ENCODE assay signal across 20 mouse cellular contexts in genomic region chr15:9529646-9530045, GRCm38 (mm10). TPM values are rescaled to one million over a fixed set of nuclear protein-coding genes. Genes with fewer than 3 reads are reported as not detected.
DNase-seq lines count a peak whose midpoint lies in the region; ATAC-seq and TF ChIP-seq lines count a peak whose summit lies in the region.
"Had no signal": no experiment of that assay in that cellular context is flagged by ENCODE, and none has a peak within 500 bp of the region (broad histone marks: within the 10 kb centered on the region; RNA-seq: fewer than 3 reads in every experiment).

No protein-coding gene starts in this region.

- H3K9me3 ChIP-seq in heart, embryonic 11.5 days (replicated peaks; ENCODE audit: control insufficient read depth, low read length): no peaks in the 10 kb centered on the region
- H3K9me3 ChIP-seq: G1E; heart, embryonic 15.5 days; hindbrain, embryonic 12.5 days; limb, embryonic 13.5 days; midbrain, embryonic 10.5 days had no signal

- intact Hi-C loops in left cerebral cortex, adult 2 months (cut with DNase I): no loop called here

- H3K4me2 ChIP-seq in heart, embryonic 11.5 days: no peak overlapping the region
- H3K4me2 ChIP-seq: heart, embryonic 15.5 days; hindbrain, embryonic 12.5 days; limb, embryonic 13.5 days had no signal

- no peak overlapping the region for H3K4me3 ChIP-seq in heart, embryonic 11.5 days (ENCODE audit: low read depth, low read length)
- peak overlapping the region; percentile 43 for H3K4me3 ChIP-seq in macrophage (ENCODE audit: inconsistent target)
- no peak overlapping the region for H3K4me3 ChIP-seq in left cerebral cortex, adult 2 months
- H3K4me3 ChIP-seq: erythroblast, embryonic 14.5 days; heart, embryonic 15.5 days; hindbrain, embryonic 12.5 days; limb, embryonic 13.5 days; midbrain, embryonic 10.5 days had no signal

- DNase-seq in heart, adult 11 months: peak; percentile 54
- DNase-seq in T-cell, adult 2 months (ENCODE audit: low spot score): peak; percentile 83
- DNase-seq in thymus, postnatal 0 days (ENCODE audit: low spot score): peak; percentile 54
- no peak for DNase-seq in right cerebral cortex, postnatal 10 days (ENCODE audit: low spot score in 2 of 2)
- no peak for DNase-seq in testis, postnatal 14 days (ENCODE audit: low spot score)
- DNase-seq in left cerebral cortex, adult 2 months (ENCODE audit: extremely low spot score in 1 of 2, low spot score in 2 of 2): no peak
- DNase-seq: adrenal gland, postnatal 36 days; cerebellum, adult 8-10 months; gastrocnemius, postnatal 14 days; kidney, adult 18-20 months; kidney, postnatal 4 days; lung, adult 18-20 months had no signal

- H3K4me1 ChIP-seq in heart, embryonic 11.5 days (ENCODE audit: control insufficient read depth, insufficient read depth, low read length): no peaks in the 10 kb centered on the region
- H3K4me1 ChIP-seq: hindbrain, embryonic 12.5 days; limb, embryonic 13.5 days; midbrain, embryonic 10.5 days had no signal

- ATAC-seq in heart, embryonic 11.5 days (replicated peaks; ENCODE audit: insufficient number of reproducible peaks, low FRiP score, low TSS enrichment): no peak

- H3K36me3 ChIP-seq in heart, embryonic 11.5 days (ENCODE audit: control insufficient read depth, insufficient read depth, low read length): no peaks in the 10 kb centered on the region
- H3K36me3 ChIP-seq in macrophage (ENCODE audit: inconsistent target): no peaks in the 10 kb centered on the region
- H3K36me3 ChIP-seq: G1E; heart, embryonic 15.5 days; hindbrain, embryonic 12.5 days; limb, embryonic 13.5 days; midbrain, embryonic 10.5 days had no signal

- H3K9ac ChIP-seq in heart, embryonic 11.5 days (ENCODE audit: low read depth, low read length): no peak overlapping the region
- H3K9ac ChIP-seq: heart, embryonic 15.5 days; hindbrain, embryonic 12.5 days; limb, embryonic 13.5 days had no signal

- no peak overlapping the region for H3K27ac ChIP-seq in heart, embryonic 11.5 days (ENCODE audit: low read depth, low read length)
- H3K27ac ChIP-seq in macrophage: peak overlapping the region; percentile 90
- H3K27ac ChIP-seq in left cerebral cortex, adult 2 months: no peak overlapping the region
- H3K27ac ChIP-seq: heart, embryonic 15.5 days; hindbrain, embryonic 12.5 days; limb, embryonic 13.5 days; midbrain, embryonic 10.5 days had no signal

- WGBS in heart, embryonic 11.5 days (ENCODE audit: insufficient replicate concordance): 65% methylated on average over 3 of the region's 3 CpGs
- 6% methylated on average over 3 of the region's 3 CpGs for WGBS in macrophage (ENCODE audit: missing documents)

- TF ChIP-seq CTCF in left cerebral cortex, adult 2 months (IDR thresholded peaks at IDR 0.05): no peak

- H3K27me3 ChIP-seq in heart, embryonic 11.5 days (ENCODE audit: control insufficient read depth, insufficient read depth, low read length): no peaks in the 10 kb centered on the region
- H3K27me3 ChIP-seq: heart, embryonic 15.5 days; hindbrain, embryonic 12.5 days; limb, embryonic 13.5 days had no signal

- H3K79me2 ChIP-seq in macrophage (ENCODE audit: inconsistent target): peaks cover 40% of the 10 kb centered on the region

RNA-seq across cellular contexts. Expression of gene Il7r, which starts 0.3 kb away (rescaled TPM):
- 0.16 and 0.55 TPM in 2 replicates for polyA plus RNA-seq in heart, embryonic 11.5 days (2014; fragmentation: Nextera tagmentation; extraction: Ambion mirVana)
- 100 to 1,000 TPM in 10 of 26 experiments, 10 to 100 TPM in 15, 1 to 10 TPM in 1; 8.1 to 227 (median 45.6) TPM for total RNA-seq in macrophage (2018; cell fraction: chromatin; rRNA removed)
- 100 to 1,000 TPM in 9 of 26 experiments, 10 to 100 TPM in 14, 1 to 10 TPM in 3; 8.7 to 154 (median 56.6) TPM for total RNA-seq in macrophage (2018; cell fraction: cytosol; rRNA removed)
- total RNA-seq in macrophage (2018; cell fraction: nucleus; rRNA removed): 100 to 1,000 TPM in 11 of 26 experiments, 10 to 100 TPM in 15; 17.0 to 211 (median 48.1) TPM
- 63.7 to 256 TPM (median 96.3 TPM) in 3 replicates for polyA plus RNA-seq in macrophage (2018)
- polyA plus RNA-seq in thymus, postnatal 0 days (2015; fragmentation: Nextera tagmentation; extraction: Ambion mirVana): 22.0 and 26.4 TPM in 2 replicates
- under 1 TPM; 0.42 to 0.43 TPM for total RNA-seq in left cerebral cortex, adult 2 months (2021)
- polyA plus RNA-seq: G1E; hindbrain, embryonic 12.5 days had no signal

Comparison
In these comparisons a context has a peak if more than half of its experiments do, and no peak if none do; other contexts are left out.
1. DNase-seq: peak in heart, adult 11 months (single experiment), T-cell, adult 2 months (single experiment) and thymus, postnatal 0 days (single experiment); none in right cerebral cortex, postnatal 10 days (0 of 2), testis, postnatal 14 days (single experiment) and left cerebral cortex, adult 2 months (0 of 2).
2. RNA of gene Il7r, which starts 0.3 kb away (polyA plus RNA-seq): 63.7 to 256 TPM in macrophage and 22.0 to 26.4 TPM in thymus, postnatal 0 days; 0.16 to 0.55 TPM in heart, embryonic 11.5 days; every median in the first group is over 10 times any median in the second.